Mouse (Mus musculus): ENCODE measurements at regions not wholly inside any gene's neighbourhood (a gene's known extent, or its start where the extent isn't known, plus 50 kb on each side); places are given as distances from the start of the nearest gene placed in this dataset.
A peak's percentile ranks its signal among the peaks of the same experiment; 100 is the strongest.

DNA sequence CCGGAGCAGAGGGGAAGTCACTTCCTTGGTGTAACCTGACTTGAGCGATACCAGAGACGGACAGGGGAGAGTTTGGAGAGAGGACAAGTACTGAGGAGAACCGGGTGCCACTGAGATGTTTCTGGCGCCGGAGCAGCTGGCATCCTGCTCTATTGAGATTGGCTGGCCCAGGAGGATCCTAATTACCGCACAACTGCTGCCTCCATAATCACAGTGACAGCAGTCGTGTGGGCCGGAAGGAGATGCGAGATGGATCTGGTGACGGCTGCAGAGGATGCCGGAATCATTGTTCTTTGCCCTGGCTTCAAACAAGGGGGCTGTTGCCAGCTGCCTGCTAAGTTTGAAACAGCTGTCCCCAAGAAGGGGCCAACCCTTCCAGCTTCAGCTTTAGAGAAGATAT, 232.0 kb downstream of the Rnf144b start:
- H3K4me1 ChIP-seq (ENCODE audit: insufficient read depth): no peaks in the 10 kb centered on the region
- no peak overlapping the region for H3K9ac ChIP-seq
- WGBS: 46% methylated on average over 12 of the region's 12 CpGs
- ATAC-seq (peak; percentile 70), DNase-seq (peak; percentile 45)
- H3K9me3 ChIP-seq (ENCODE audit: low read length): no peaks in the 10 kb centered on the region
- no peak for TF ChIP-seq CTCF (IDR thresholded peaks at IDR 0.05; ENCODE audit: low read depth)
- H3K27ac ChIP-seq (ENCODE audit: low read depth, low read length): no peak overlapping the region
- no peaks in the 10 kb centered on the region for H3K36me3 ChIP-seq (ENCODE audit: insufficient read depth)
- H3K4me2 ChIP-seq (ENCODE audit: low read depth): no peak overlapping the region
- H3K27me3 ChIP-seq (ENCODE audit: insufficient read depth, low read length): no peaks in the 10 kb centered on the region
- H3K4me3 ChIP-seq (ENCODE audit: low read depth, low read length): no peak overlapping the region

DNA sequence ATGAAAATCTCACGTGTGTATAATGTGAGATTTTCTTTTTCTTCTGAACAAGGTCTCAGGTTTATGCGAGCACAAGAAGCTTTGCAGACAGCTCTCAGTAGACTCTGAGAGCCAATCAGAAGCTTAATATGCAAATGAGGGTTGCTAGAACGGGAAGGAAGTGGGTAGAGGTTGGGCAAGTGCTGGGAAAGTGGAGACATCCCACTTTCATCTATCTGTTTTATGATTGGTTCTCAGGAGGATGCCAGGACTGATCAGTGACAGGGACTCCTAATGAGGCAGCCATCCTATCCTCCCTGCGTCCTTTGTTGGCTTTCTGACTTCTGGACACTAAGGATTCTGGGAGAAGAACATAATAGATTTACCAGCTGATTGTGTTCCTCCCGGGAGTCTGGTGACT, 232.7 kb downstream of the Rnf144b start:
- ATAC-seq: no peak
- H3K27me3 ChIP-seq (ENCODE audit: insufficient read depth, low read length): no peaks in the 10 kb centered on the region
- H3K9ac ChIP-seq: no peak overlapping the region
- no peak overlapping the region for H3K4me2 ChIP-seq (ENCODE audit: low read depth)
- 57% methylated on average over 5 of the region's 5 CpGs for WGBS
- H3K36me3 ChIP-seq (ENCODE audit: insufficient read depth): no peaks in the 10 kb centered on the region
- H3K27ac ChIP-seq (ENCODE audit: low read depth, low read length): no peak overlapping the region
- no peak for DNase-seq
- no peaks in the 10 kb centered on the region for H3K9me3 ChIP-seq (ENCODE audit: low read length)
- TF ChIP-seq CTCF (IDR thresholded peaks at IDR 0.05; ENCODE audit: low read depth): no peak
- no peaks in the 10 kb centered on the region for H3K4me1 ChIP-seq (ENCODE audit: insufficient read depth)
- H3K4me3 ChIP-seq (ENCODE audit: low read depth, low read length): no peak overlapping the region

DNA sequence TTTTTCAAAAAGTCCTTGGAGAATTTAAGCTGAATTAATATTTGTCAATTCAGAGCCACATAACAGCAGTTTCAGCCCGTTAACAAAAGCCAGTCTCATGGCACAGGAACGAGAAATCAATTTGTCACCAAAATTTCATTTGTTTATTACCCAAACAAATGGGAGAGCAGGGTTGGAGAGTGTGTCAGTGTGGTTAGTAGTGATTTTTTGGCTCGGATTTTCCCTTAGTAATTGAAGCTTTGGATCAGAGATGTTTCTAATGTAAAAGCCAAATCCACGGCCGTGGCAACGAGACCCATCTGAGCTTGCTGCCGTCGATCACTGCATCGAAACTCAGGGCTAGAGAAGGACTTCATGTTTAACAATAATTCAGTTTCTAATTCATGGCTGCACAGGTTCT, 236.5 kb downstream of the Rnf144b start:
- Histone ChIP-seq H3K9ac (no peak overlapping the region), H3K4me1 (ENCODE audit: insufficient read depth) (no peaks in the 10 kb centered on the region), H3K4me3 (ENCODE audit: low read depth, low read length) (no peak overlapping the region), H3K36me3 (ENCODE audit: insufficient read depth) (no peaks in the 10 kb centered on the region), H3K9me3 (ENCODE audit: low read length) (no peaks in the 10 kb centered on the region), H3K4me2 (ENCODE audit: low read depth) (no peak overlapping the region), H3K27ac (ENCODE audit: low read depth, low read length) (no peak overlapping the region), H3K27me3 (ENCODE audit: insufficient read depth, low read length) (no peaks in the 10 kb centered on the region)
- WGBS: 45% methylated on average over 9 of the region's 9 CpGs
- DNase-seq (no peak), ATAC-seq (no peak)
- no peak for TF ChIP-seq CTCF (IDR thresholded peaks at IDR 0.05; ENCODE audit: low read depth)

DNA sequence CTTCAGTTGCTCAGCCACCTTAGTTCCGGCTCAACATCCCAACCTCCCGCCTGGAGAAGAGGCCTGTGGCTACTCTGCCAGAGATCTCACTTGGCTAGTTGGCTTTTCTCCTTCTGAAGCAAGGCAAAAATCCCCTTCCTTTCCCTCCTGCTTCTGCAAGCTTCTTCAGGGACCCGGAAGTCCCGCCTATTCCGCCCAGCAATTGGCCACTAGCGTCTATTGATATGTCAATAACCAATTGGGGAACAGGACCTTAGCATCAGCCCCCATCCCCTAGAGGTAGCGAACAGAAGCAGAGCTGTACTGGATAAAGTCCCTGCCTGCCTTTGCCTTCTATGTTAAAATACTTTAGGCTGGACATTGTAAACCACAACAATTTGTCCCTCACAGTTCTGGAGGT, 243.3 kb downstream of the Rnf144b start:
- no peak for DNase-seq
- ATAC-seq: no peak
- TF ChIP-seq CTCF (IDR thresholded peaks at IDR 0.05; ENCODE audit: low read depth): no peak
- Histone ChIP-seq H3K9ac (no peak overlapping the region), H3K4me3 (ENCODE audit: low read depth, low read length) (no peak overlapping the region), H3K9me3 (ENCODE audit: low read length) (no peaks in the 10 kb centered on the region), H3K4me2 (ENCODE audit: low read depth) (no peak overlapping the region), H3K27ac (ENCODE audit: low read depth, low read length) (no peak overlapping the region), H3K27me3 (ENCODE audit: insufficient read depth, low read length) (no peaks in the 10 kb centered on the region), H3K36me3 (ENCODE audit: insufficient read depth) (no peaks in the 10 kb centered on the region), H3K4me1 (ENCODE audit: insufficient read depth) (no peaks in the 10 kb centered on the region)
- WGBS: 80% methylated on average over 7 of the region's 7 CpGs

DNA sequence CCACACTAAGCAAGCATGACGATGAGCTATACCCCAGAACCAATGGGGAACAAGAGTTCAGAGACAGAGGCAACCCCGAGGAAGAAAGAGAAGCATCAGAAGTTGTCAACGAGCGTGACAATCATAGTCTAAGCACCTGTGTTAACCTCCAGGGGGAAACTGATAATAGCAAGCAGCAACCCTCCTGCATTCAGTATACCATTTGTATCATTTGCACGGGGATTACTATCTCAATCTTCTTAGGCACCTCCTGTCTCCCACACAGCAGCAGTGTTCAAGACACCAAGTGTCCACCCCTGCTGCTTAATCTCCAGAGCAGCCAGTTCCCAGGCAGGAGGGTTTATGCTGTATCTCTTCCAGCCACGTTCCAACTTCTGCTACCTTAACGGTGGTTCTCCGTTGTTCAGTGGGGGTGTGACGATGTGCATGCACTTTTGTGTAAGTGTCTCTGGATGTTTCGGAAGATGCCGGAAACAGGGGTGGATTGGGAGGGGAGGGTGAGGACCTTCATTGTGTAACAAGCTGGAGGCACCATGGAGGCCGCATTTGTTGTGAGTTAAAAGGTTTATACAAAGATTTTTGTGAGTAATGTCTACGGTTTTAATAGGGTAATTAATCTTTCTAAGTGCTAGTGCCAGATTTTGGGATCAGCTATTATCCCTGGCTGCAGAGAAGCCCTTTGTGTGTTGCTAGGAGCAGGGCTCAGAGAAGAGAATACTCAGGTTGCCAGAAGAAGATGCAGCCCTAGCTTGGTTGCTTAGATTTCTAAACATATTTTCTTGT, 245.8 kb downstream of the Rnf144b start:
- ATAC-seq (no peak; the same call in 1 of the 2 replicates), DNase-seq (no peak)
- Histone ChIP-seq H3K27ac (ENCODE audit: low read depth, low read length) (no peak overlapping the region), H3K9me3 (ENCODE audit: low read length) (no peaks in the 10 kb centered on the region), H3K9ac (no peak overlapping the region), H3K4me3 (ENCODE audit: low read depth, low read length) (no peak overlapping the region), H3K27me3 (ENCODE audit: insufficient read depth, low read length) (no peaks in the 10 kb centered on the region), H3K4me2 (ENCODE audit: low read depth) (no peak overlapping the region), H3K36me3 (ENCODE audit: insufficient read depth) (no peaks in the 10 kb centered on the region), H3K4me1 (ENCODE audit: insufficient read depth) (no peaks in the 10 kb centered on the region)
- 28% methylated on average over 13 of the region's 13 CpGs for WGBS
- no peak for TF ChIP-seq CTCF (IDR thresholded peaks at IDR 0.05; ENCODE audit: low read depth)

DNA sequence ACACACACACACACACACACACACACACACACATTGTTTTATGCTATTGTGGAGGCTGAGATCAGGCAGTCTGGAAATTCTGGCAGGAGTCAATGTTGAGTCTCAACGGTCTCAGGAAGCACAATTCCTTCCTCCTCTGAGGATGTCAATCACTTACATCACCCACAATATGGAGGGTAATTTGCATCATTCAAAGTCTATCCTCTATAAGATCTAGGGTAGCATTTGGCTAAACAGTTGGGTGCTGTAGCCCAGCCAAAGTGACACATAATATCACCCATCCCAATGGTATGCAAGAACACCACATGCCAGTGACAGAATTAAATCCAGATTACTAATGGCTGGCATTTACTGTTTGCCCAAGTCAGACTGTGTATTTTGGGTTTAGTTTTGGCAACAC, 252.1 kb downstream of the Rnf144b start:
- Histone ChIP-seq H3K9me3 (ENCODE audit: low read length) (no peaks in the 10 kb centered on the region), H3K27me3 (ENCODE audit: insufficient read depth, low read length) (no peaks in the 10 kb centered on the region), H3K9ac (no peak overlapping the region), H3K27ac (ENCODE audit: low read depth, low read length) (no peak overlapping the region), H3K4me2 (ENCODE audit: low read depth) (no peak overlapping the region), H3K4me3 (ENCODE audit: low read depth, low read length) (no peak overlapping the region), H3K36me3 (ENCODE audit: insufficient read depth) (no peaks in the 10 kb centered on the region), H3K4me1 (ENCODE audit: insufficient read depth) (no peaks in the 10 kb centered on the region)
- TF ChIP-seq CTCF (IDR thresholded peaks at IDR 0.05; ENCODE audit: low read depth): no peak
- 32% methylated on average over 1 of the region's 1 CpGs for WGBS
- DNase-seq (peak; percentile 56), ATAC-seq (peak; percentile 48)

DNA sequence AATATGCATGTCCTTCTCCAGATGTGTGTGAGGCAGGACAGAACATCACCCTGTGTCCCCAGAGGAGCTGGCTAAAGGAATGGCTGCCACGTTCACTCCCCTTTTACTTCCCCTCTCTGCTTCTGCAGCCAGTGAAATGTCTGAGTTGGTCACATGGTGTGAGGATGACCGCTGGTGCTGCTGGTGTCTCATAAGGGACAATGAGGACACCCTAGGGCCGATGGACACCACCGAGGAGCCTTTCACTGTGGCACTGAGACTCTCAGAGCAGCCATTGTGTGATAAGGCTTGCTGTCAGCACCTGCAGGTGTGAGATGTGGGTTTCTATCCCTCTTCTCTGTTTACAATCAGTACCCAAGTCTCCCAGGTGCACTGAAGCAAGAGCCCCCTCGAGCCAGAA, 268.6 kb downstream of the Rnf144b start:
- H3K27ac ChIP-seq (ENCODE audit: low read depth, low read length): no peak overlapping the region
- DNase-seq (no peak), ATAC-seq (no peak)
- H3K27me3 ChIP-seq (ENCODE audit: insufficient read depth, low read length): no peaks in the 10 kb centered on the region
- H3K4me2 ChIP-seq (ENCODE audit: low read depth): no peak overlapping the region
- no peaks in the 10 kb centered on the region for H3K36me3 ChIP-seq (ENCODE audit: insufficient read depth)
- H3K4me1 ChIP-seq (ENCODE audit: insufficient read depth): no peaks in the 10 kb centered on the region
- H3K9ac ChIP-seq: no peak overlapping the region
- 61% methylated on average over 5 of the region's 5 CpGs for WGBS
- H3K9me3 ChIP-seq (ENCODE audit: low read length): no peaks in the 10 kb centered on the region
- H3K4me3 ChIP-seq (ENCODE audit: low read depth, low read length): no peak overlapping the region
- TF ChIP-seq CTCF (IDR thresholded peaks at IDR 0.05; ENCODE audit: low read depth): no peak

Data from forebrain, postnatal 0 days (tissue).